Mouse (Mus musculus): Measurements from ENCODE around the gene Mtfr2. TPM values are rescaled to one million over a fixed set of nuclear protein-coding genes. Genes with fewer than 3 reads are reported as not detected.

Gene Mtfr2
- total RNA-seq, 2 experiments from 2014 or later = 0.84 to 1.1 TPM

DNA sequence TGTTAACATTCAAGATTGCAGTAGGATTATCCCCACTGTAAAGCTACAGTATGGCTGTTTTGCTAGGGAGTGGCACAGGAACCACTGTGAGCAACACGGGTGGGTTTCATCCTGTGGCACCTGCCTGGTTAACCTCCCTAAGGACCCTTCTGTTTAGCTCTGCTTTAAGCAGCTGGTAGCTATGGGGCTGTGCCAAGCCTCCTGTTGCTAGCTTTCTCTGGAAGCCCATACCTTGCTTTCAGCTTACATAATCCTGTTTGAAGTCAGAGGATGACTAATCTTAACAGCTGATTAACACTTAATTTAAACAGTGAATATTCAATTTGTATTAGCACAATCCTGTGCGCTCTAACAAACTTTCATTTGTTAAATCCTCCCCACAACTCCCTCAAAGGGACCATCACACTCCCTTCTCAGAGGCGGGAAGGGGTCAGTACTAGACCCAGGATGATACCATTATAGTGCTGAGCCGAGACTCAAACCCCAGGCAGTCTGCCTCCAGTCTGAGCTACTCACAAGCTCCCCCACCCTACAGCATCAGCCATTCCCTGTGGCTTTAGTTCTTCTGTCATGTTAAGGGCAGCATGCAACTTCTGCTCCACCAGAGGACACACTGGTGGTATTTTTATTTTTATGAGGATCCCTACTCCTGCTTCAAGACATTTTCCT is 15.0 kb downstream of the Mtfr2 start:
- DNase-seq (ENCODE audit: extremely low spot score in 1 of 2, low spot score in 2 of 2) = no peak
- intact Hi-C loops (cut with DNase I) = loop anchor here (5.0 kb wide), 2 partner anchors 565 to 585 kb away; no protein-coding TSS in a partner anchor

DNA sequence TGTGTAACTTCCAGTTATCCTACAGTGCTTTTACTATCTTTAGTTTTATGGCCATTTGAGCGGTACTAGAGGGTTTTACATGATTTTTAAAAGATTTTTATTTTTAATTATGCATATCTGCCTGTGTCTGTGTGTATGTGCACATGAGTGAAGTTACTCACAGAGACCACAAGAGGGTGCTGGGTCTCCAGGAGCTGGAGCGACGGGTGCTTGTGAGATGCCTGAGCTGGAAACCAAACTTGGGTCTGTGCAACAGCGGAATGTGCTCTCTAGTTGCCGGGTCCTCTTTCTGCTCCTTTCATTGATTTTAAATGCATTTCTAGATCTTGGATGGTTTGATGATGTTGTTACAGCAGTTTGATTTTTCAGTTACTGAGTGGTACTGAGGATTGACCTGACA is 24.5 kb downstream of the Mtfr2 start:
- no peak for DNase-seq (ENCODE audit: extremely low spot score in 1 of 2, low spot score in 2 of 2)
- intact Hi-C loops (cut with DNase I) = no loop called here

DNA sequence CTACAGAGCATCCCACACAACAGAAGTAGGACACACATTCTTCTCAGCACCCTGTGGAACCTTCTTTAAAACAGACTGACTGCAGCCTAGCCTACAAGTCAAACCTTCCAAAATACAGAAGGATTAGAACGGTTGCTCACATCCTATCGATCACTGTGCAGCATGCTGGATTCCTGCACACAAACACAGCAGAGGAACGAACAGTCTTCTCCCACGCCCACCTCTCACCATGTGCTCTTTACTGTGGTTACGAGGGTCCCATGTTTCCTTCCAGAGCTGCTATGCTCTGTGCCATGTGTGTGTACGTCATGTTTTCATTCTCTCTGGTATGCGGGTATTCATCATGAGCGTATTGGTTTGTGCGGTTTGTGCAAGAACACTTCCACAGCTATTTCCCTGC is 30.1 kb downstream of the Mtfr2 start:
- intact Hi-C loops (cut with DNase I) = no loop called here
- no peak for DNase-seq (ENCODE audit: extremely low spot score in 1 of 2, low spot score in 2 of 2)

DNA sequence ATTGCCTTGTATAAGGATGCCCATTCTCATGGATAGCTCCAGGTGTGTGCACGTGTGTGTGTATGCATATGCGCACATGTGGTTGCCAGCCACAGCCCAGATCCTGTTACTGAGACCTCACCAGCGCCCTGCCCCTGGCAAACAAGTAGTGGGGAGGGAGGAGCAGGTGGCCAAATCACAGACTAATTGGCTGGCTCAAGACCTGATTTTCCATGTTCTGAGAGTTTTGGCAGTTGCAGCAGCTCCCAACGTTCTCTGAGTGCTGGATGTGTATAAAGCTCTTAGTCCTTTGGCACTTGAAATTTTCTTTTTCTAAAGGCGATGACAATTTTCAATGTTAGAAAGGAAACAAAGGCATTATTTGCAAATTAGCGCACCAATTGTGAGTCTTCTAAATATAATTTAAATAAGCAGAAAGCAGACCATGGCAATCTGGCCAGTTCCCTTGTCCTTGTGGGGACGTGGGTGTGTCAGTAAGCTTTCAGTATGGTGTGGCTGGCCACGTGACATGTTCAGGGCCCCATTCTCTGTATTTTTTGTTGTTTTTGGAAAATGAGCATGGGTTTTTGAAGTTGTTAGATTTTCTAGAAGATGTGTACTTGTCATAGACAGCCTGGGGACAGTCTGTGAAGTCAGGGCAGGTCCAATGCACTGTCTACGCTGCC is 31.6 kb downstream of the Mtfr2 start:
- intact Hi-C loops (cut with DNase I) = no loop called here
- no peak for DNase-seq (ENCODE audit: extremely low spot score in 1 of 2, low spot score in 2 of 2)

DNA sequence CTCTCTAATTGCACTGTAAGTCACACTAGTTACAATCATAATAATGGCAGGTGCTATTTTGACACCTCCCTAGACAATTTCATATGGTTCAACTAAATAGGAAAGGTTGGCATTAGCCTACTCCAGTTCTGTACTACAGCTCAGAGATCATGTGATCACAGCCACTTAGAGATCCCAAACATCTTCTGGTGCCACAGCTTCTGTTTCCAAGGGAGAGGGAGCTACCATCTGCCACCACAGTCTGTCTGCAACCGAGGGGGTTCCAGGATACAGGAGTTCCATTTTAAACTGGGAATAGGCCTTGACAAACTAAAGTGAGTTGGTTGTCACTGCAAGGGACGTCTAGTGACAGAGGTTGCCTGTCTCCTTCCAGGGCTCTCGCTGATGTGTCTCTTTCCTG is 33.2 kb downstream of the Mtfr2 start:
- intact Hi-C loops (cut with DNase I) = no loop called here
- DNase-seq (ENCODE audit: extremely low spot score in 1 of 2, low spot score in 2 of 2) = peak in 1 of 2 experiments; percentile 55

DNA sequence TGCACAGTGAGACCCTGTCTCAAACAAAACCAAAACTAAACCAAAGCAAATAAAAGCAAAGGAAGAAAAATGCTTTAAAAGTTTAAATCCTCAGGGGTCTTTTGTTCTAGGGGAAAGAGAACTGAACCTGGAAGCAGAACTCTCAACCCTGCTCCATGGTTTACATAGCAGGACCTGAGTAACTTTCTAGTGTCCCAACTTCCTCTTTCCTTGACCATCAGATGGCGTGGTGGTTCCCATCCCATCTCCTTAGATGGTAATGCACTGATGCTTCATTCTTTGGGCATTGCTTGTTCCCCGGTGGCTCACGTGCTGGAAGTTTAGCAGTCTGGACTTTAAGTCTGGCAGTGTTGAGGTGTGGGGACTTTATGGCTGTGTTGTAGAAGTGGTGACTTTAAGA is 33.8 kb downstream of the Mtfr2 start:
- intact Hi-C loops (cut with DNase I) = no loop called here
- DNase-seq (ENCODE audit: extremely low spot score in 1 of 2, low spot score in 2 of 2) = no peak

DNA sequence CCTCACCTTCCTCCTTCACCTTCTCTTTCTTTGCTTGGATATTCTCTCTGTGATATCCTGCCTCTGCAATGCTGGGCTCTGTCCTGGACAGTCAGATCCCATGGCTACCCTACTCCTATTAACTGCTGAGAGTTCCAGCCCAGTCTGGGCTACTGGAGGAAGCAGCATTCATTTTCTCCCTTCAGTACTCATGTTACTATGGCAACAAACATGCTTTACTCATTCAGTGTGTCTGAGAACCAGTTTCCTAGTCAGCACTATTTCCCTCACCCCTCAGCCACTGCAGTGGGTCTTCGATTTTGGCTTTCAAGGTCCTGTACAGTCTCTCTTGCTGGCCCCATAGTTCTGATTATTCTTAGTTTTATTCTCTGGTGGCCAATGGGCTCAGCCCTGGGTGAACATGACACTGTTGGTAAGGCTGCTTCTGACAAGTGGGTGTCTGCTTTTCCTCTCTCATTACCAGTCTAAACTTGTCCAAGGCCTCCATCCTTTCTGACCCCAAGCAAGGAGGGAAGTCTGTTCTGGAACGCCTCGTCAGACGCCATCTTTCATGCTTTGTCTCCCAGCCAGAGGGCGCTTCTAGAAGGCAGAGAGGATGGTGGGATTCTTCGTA is 35.3 kb downstream of the Mtfr2 start:
- intact Hi-C loops (cut with DNase I) = no loop called here
- no peak for DNase-seq (ENCODE audit: extremely low spot score in 1 of 2, low spot score in 2 of 2)

DNA sequence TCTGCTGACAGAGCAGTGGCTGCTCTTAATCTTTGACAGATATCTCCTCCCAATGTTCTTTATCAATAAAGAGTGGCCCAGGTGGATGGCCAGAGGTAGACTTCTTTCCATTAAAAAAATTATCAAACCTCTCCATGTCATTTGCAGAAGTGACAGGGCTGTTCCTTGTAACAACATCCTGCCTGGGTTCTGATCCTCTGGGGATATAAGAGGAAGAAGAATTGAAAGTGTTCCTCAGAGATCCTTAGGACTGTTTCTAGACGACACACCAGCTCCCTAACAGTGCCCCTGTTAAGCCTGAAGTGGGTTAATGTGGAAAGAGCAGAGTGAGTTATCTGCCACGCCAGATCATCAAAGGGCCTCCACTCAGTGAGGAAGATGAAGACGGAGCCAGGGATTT is 43.0 kb downstream of the Mtfr2 start:
- no peak for DNase-seq (ENCODE audit: extremely low spot score in 1 of 2, low spot score in 2 of 2)
- intact Hi-C loops (cut with DNase I) = no loop called here

DNA sequence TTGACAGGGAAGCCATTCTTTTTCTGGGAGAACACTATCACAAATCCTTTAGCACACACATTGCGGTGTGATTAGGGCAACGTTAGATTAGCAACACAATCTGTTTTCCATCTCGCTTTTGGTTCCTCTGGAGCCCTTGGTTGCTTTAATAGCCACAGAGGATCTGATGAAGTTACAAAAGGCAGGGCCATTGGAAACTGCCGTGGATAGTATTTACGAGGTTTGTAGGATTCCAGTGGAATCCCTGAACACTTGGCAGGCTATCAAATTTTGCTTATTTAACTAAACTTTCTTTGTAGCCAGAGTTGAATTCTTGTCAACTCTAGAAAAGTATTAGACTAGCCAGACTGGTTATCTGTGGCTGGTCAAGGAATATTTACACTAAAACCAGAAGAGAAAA is 47.2 kb downstream of the Mtfr2 start:
- no peak for DNase-seq (ENCODE audit: extremely low spot score in 1 of 2, low spot score in 2 of 2)
- intact Hi-C loops (cut with DNase I) = no loop called here

DNA sequence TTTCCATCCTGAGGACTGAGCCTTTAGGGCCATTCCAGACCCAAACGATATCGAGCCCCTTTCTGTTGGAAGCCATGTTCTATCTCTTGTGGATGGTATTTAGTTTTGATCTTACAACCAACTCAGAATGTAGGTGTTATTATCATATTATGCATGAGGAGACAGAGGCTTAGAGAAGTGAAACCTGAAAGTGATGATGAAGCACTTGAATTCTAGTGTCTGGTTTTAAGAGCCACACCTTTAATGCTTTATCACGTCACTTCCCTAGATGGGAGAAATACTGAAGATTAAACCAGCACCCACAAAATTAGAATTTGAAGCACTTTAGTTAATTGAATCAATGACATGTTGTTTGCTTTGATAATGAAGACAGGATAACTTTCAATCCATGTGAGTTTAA is 48.2 kb downstream of the Mtfr2 start:
- intact Hi-C loops (cut with DNase I) = no loop called here
- no peak for DNase-seq (ENCODE audit: extremely low spot score in 1 of 2, low spot score in 2 of 2)

DNA sequence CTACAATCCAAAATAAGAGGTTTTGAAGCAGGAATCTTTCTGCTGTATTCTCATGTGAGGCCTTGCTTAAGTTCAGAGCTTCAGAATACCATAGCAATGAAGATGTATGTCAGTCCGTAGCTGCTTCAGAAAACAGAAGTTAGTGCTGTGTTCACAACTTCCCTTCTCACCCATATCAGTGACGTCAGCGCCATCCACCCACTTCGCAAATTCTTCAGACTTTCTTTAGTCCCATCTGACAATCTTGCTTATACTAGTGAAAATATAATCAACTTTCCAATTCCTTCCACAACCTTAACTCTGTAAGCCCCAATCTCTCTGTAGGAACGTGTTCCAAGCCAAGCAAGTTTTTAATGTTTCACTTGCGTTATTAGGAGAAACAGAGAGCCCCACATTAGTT is 50.7 kb downstream of the Mtfr2 start:
- no peak for DNase-seq (ENCODE audit: extremely low spot score in 1 of 2, low spot score in 2 of 2)
- intact Hi-C loops (cut with DNase I) = no loop called here

DNA sequence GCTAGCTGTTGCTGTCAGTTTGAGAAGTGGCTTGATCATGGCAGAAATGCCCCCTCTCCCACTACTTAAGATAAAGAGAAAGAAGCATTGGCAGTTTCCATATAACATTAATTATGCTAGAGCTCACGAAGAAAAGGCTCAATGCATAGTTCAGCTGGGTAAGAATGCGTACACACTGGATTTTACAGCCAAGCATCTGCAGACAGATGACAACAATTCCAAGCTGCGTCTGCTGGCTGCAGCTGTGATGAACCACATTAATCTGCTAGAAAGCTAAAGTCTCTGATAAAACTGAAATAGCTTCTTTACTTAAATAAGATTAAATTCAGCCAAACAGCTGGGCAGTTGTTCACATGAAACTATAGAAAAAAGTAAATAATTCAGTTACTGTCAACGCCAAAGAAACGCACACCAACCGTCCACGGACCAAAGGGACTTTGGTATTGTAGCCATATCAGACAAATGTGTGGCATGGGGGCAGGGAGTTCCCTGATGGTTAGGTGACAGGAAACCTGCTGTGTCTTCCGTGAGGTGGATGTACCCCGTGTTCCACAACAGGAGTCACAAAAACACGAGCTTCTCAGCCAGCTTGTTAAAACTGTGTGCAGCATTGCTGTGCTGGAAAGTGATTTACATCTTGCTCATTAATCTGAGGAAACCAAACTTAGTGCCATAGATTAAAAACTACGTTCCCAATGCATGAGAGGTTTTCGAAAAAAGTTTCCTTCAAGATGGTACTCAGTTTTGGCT is 51.2 kb downstream of the Mtfr2 start:
- intact Hi-C loops (cut with DNase I) = no loop called here
- DNase-seq (ENCODE audit: extremely low spot score in 1 of 2, low spot score in 2 of 2) = no peak

DNA sequence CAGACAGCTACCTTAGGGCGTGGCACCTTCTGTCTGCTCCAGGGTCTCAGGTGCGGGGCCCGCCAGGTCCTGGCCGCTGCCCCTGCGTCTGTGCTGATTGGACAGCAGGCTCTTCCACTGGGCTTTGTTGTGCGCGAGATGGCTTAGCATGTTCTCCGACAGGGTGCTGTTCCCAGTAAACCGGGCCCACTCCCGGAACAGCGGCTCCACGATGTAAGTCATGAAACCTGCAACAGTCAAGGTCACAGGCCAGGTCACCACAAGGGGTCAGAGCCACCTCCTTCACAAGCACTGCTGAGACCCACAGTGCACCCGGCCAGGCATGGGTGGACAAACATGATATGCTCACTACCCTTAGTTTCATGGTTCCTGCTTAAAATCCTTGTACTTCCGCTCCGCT is 52.8 kb downstream of the Mtfr2 start:
- intact Hi-C loops (cut with DNase I) = no loop called here
- DNase-seq (ENCODE audit: extremely low spot score in 1 of 2, low spot score in 2 of 2) = peak in 1 of 2 experiments; percentile 24

DNA sequence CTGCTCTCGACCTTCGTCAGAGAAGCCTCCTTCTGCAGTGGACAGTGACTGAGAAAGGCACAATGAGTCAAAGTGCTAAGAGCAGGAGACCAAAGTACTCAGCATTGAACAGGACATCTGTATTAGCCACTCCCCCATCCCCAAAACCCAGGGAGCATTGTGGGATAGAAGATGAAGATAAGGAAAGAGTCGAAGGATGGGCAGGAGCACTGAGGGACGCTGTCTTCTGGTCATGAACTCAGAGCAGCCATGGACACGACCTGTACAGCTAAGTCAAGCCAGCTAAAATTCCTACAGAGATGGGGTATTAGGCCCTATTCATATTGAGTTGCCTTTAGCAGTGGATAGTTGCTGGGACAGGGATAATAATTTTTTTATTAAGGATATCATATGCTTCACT is 55.4 kb downstream of the Mtfr2 start:
- DNase-seq (ENCODE audit: extremely low spot score in 1 of 2, low spot score in 2 of 2) = no peak
- intact Hi-C loops (cut with DNase I) = no loop called here

DNA sequence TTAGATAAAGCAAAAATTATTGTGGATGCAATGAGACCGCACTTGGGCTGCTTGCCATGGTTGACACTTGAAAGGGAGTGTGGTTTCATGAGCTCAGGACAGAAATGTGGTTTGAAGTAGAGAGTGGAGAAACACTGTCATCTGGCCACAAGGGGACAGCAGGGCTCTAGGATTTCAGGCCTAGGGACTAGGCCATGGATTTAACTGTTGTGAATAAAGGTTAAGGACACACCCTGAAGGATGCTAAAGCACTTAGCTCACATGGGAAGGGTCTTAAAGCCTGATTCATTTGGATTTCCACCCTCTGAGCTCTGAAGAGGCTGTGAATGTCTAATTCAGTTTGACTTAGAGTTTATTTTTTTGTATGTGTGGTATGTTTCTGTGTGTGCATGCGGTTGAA is 57.9 kb downstream of the Mtfr2 start:
- peak; percentile 34 to 49 for DNase-seq (ENCODE audit: extremely low spot score in 1 of 2, low spot score in 2 of 2)

DNA sequence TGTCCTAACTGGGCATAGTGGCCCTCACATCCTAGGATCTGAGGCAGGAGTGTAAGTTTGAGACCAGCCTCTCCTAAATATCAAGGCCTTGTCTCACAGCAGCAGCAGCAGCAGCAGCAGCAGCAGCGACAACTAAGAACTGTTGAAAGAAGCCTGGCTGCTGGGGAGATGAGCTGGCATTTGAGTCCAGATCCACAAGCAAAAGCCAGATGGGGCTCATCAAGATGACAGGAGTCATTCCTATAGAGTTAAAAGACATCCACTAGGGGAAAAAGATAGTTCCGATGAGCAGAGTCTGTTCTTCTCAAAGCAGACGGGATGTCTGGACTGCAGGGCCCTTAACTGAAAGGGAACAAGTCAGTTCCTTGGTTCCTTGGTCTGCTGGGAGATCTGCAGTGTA is 60.8 kb downstream of the Mtfr2 start:
- no peak for DNase-seq (ENCODE audit: extremely low spot score in 1 of 2, low spot score in 2 of 2)
- intact Hi-C loops (cut with DNase I) = loop anchor here (5.0 kb wide), 1 partner anchor 519 kb away; no protein-coding TSS in a partner anchor

More for the DNA sequence above, 57.9 kb downstream of the Mtfr2 start:
- intact Hi-C loops (cut with DNase I) = loop anchor here (5.0 kb wide), 1 partner anchor 522 kb away; no protein-coding TSS in a partner anchor

DNA sequence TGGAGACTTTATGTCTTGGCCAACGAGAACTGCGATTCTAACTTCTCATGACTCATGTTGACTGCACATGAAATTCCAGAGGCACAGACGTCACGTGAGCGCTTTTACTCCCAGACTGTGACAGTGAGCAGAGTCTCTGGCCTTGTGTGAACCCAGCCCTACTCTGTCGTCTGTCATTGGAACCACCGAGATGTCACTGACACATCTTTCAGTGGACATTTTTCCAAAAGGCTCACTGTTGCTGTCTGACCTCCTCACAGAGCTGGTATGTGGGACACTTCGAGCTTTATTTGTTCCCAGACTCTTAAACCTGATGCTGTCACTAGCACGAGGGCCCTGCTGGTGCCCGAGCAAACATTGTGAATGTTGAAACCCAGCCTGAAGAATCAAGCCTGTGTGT is 61.6 kb downstream of the Mtfr2 start:
- intact Hi-C loops (cut with DNase I) = loop anchor here (5.0 kb wide), 1 partner anchor 518 kb away; no protein-coding TSS in a partner anchor
- DNase-seq (ENCODE audit: extremely low spot score in 1 of 2, low spot score in 2 of 2) = no peak
